Mouse (Mus musculus) Patski (cell line): Measurements from ENCODE around the gene Gm438. TPM values are rescaled to one million over a fixed set of nuclear protein-coding genes. Genes with fewer than 3 reads are reported as not detected.
"Not testable (repeated sequence)": the region's sequence is repeated elsewhere in the genome, so short reads cannot be mapped to it uniquely, and the experiment has no call there.

Experiments
- ATAC-seq: fragments of 100-300 bp; one replicate; pipeline ENCODE4 v1.8.0; 2021
- CTCF ChIA-PET: fragments of 350-600 bp; sonication (Branson Sonifier 250); formaldehyde crosslinking; loops from one replicate; lab custom pipeline; 2022; ENCODE audit warnings: inconsistent platforms; lab: Charles Lee
- POLR2A ChIA-PET: fragments of 350-600 bp; sonication (Branson Sonifier 250); formaldehyde crosslinking; loops from one replicate; lab custom pipeline; 2022; ENCODE audit warnings: antibody characterized with exemption, inconsistent platforms; lab: Charles Lee
- DNase-seq: peaks from one replicate; pipeline ENCODE4 v3.0.0-alpha.2; 2011; ENCODE audit warnings: low read depth, low spot score
- H3K27me3 ChIP-seq: fragments of 371-371 bp; one replicate; pipeline ENCODE4 v1.5.1; 2021
- CTCF ChIP-seq: fragments of 100-300 bp; IDR thresholded peaks from one replicate; pipeline ENCODE4 v1.5.1; 2021
- in situ Hi-C: fragments of 300-500 bp; cut with MboI; formaldehyde crosslinking; loops from 3 replicates; pipeline ENCODE4 v1.11.1; 2018; ENCODE audit warnings: low pct_unique_long_range_greater_than_20kb, mixed read lengths
- polyA plus RNA-seq: library from polyadenylated mRNA; unstranded; gene quantifications from one replicate; pipeline ENCODE4 v1.2.3, GENCODE M21; 2021

The Gm438 gene
- not detected for polyA plus RNA-seq

GRCm38 (mm10) chr4:144786483-144786882, at the start of gene Gm438:
Gene Gm438, minus strand, starts transcription at chr4:144786583.
- ATAC-seq = no peak
- no peak for TF ChIP-seq CTCF
- in situ Hi-C loops = loop anchor here (10.0 kb wide), 1 partner anchor 358 kb away; no protein-coding TSS in a partner anchor
- no peak for DNase-seq
- no peaks in the 10 kb centered on the region for H3K27me3 ChIP-seq
- CTCF ChIA-PET = no interaction called here
- POLR2A ChIA-PET = no interaction called here

GRCm38 (mm10) chr4:144824706-144825105, 38.3 kb upstream of the Gm438 start:
- CTCF ChIA-PET = no interaction called here
- POLR2A ChIA-PET = no interaction called here
- no peak for TF ChIP-seq CTCF
- no peaks in the 10 kb centered on the region for H3K27me3 ChIP-seq
- in situ Hi-C loops = no loop called here
- DNase-seq (no peak), ATAC-seq (no peak)

- no peak for TF ChIP-seq CTCF
- CTCF ChIA-PET = no interaction called here
- POLR2A ChIA-PET = no interaction called here
- in situ Hi-C loops = no loop called here
- ATAC-seq (no peak), DNase-seq (no peak)
- H3K27me3 ChIP-seq = no peaks in the 10 kb centered on the region
Measured at GRCm38 (mm10) chr4:144823996-144824395, 37.6 kb upstream of the Gm438 start.

GRCm38 (mm10) chr4:144807135-144807534, 20.8 kb upstream of the Gm438 start:
- POLR2A ChIA-PET, CTCF ChIA-PET, DNase-seq, in situ Hi-C loops, H3K27me3 ChIP-seq, ATAC-seq: not testable (repeated sequence)

- H3K27me3 ChIP-seq = no peaks in the 10 kb centered on the region
- POLR2A ChIA-PET = no interaction called here
- DNase-seq (no peak), ATAC-seq (no peak)
- CTCF ChIA-PET = no interaction called here
- in situ Hi-C loops = no loop called here
- no peak for TF ChIP-seq CTCF
Measured at GRCm38 (mm10) chr4:144803633-144804032, 17.2 kb upstream of the Gm438 start.

GRCm38 (mm10) chr4:144790141-144790540, 3.8 kb upstream of the Gm438 start:
- no peaks in the 10 kb centered on the region for H3K27me3 ChIP-seq
- ATAC-seq = no peak
- DNase-seq = no peak
- in situ Hi-C loops = no loop called here
- ChIA-PET POLR2A (no interaction called here), CTCF (no interaction called here)
- TF ChIP-seq CTCF = no peak

GRCm38 (mm10) chr4:144782476-144783197, 3.7 kb downstream of the Gm438 start:
- in situ Hi-C loops = loop anchor here (10.0 kb wide), 1 partner anchor 362 kb away; no protein-coding TSS in a partner anchor
- ATAC-seq (no peak), DNase-seq (no peak)
- CTCF ChIA-PET = no interaction called here
- peaks cover 3% of the 10 kb centered on the region for H3K27me3 ChIP-seq
- POLR2A ChIA-PET = no interaction called here
- TF ChIP-seq CTCF = no peak

GRCm38 (mm10) chr4:144765722-144766121, 20.7 kb downstream of the Gm438 start:
- ChIA-PET POLR2A (no interaction called here), CTCF (interaction anchor here (0.6 to 1.4 kb wide), 7 partner anchors 125 to 396 kb away, joined by 3 to 5 read pairs (median 3); no protein-coding TSS in a partner anchor)
- no peaks in the 10 kb centered on the region for H3K27me3 ChIP-seq
- peak; percentile 70 for TF ChIP-seq CTCF
- DNase-seq (peak; percentile 1), ATAC-seq (peak; percentile 78)
- in situ Hi-C loops = loop anchor here (10.0 kb wide), 3 partner anchors 99 to 539 kb away; no protein-coding TSS in a partner anchor

GRCm38 (mm10) chr4:144749139-144749538, 37.2 kb downstream of the Gm438 start:
- POLR2A ChIA-PET = no interaction called here
- no peak for TF ChIP-seq CTCF
- CTCF ChIA-PET = no interaction called here
- H3K27me3 ChIP-seq = no peaks in the 10 kb centered on the region
- DNase-seq (no peak), ATAC-seq (no peak)
- in situ Hi-C loops = no loop called here

Other genes starting within 250 kb of the Gm438 start
- gene Gm13124, start 221.4 kb downstream of the Gm438 start, polyA plus RNA-seq = not detected
- gene Aadacl4, start 172.9 kb downstream of the Gm438 start, polyA plus RNA-seq = not detected
- not detected for gene Gm436, start 100.2 kb downstream of the Gm438 start, polyA plus RNA-seq
- 0.22 TPM for gene Gm13178, start 65.2 kb downstream of the Gm438 start, polyA plus RNA-seq
- gene Dhrs3, start 106.2 kb upstream of the Gm438 start, polyA plus RNA-seq = 281 TPM